Mouse (Mus musculus): ENCODE measurements at regions not wholly inside any gene's neighbourhood (a gene's known extent, or its start where the extent isn't known, plus 50 kb on each side); places are given as distances from the start of the nearest gene placed in this dataset.
"Not testable (repeated sequence)": the region's sequence is repeated elsewhere in the genome, so short reads cannot be mapped to it uniquely, and the experiment has no call there.

DNA sequence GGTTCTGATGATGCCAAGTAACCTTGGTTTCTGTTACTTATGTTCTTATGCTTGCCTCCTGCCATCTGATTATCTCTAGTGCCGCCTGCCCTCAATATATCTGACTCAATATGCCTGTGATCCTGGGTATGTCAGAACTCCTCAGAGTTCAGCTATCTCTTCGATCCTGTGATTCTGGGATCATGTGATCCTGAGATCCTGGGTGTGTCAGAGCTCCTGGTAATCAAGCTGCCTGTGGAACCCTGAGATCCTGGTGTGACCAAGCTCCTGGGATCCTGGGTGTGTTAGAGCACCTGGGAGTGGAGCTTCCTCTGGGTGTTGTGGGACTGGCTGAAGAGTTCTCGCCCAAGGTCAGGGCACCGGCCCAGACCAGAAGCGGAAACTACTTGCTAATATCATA lies 147.1 kb upstream of the Gm37988 start:
- not testable (repeated sequence) for TF ChIP-seq POLR2A (IDR thresholded peaks at IDR 0.05; ENCODE audit: control insufficient read depth, low read depth, low read length); CTCF (IDR thresholded peaks at IDR 0.05; ENCODE audit: control insufficient read depth, insufficient read depth, insufficient replicate concordance, low read depth, low read length)

All from testis, adult 2 months (tissue).